Mouse (Mus musculus): ENCODE data around the gene Cks2. TPM values are rescaled to one million over a fixed set of nuclear protein-coding genes. Genes with fewer than 3 reads are reported as not detected.
A peak's percentile ranks its signal among the peaks of the same experiment; 100 is the strongest.

Gene Cks2
- polyA plus RNA-seq, 1 experiment from 2014 or later, result 34.2 TPM

GRCm38 (mm10) chr13:51685290-51685966, 40.4 kb downstream of the Cks2 start:
- 91% methylated on average over 7 of the region's 7 CpGs for WGBS
- no peak for ATAC-seq
- no peak overlapping the region for H3K9ac ChIP-seq (replicated peaks; ENCODE audit: low read depth)
- no peak overlapping the region for H3K4me2 ChIP-seq (replicated peaks; ENCODE audit: low read depth, low read length)
- H3K4me1 ChIP-seq (ENCODE audit: insufficient read depth, low read depth, low read length), result no peaks in the 10 kb centered on the region
- DNase-seq (ENCODE audit: low spot score), result no peak
- no peaks in the 10 kb centered on the region for H3K27me3 ChIP-seq (replicated peaks; ENCODE audit: insufficient read depth, low read length)
- no peaks in the 10 kb centered on the region for H3K9me3 ChIP-seq (ENCODE audit: low read length)
- no peak overlapping the region for H3K4me3 ChIP-seq (ENCODE audit: low read depth, low read length)
- no peak overlapping the region for H3K27ac ChIP-seq (ENCODE audit: low read length)
- peaks cover 25% of the 10 kb centered on the region for H3K36me3 ChIP-seq (ENCODE audit: insufficient read depth, low read length)
- TF ChIP-seq CTCF (IDR thresholded peaks at IDR 0.05) (no peak), EP300 (IDR thresholded peaks at IDR 0.05) (no peak)

GRCm38 (mm10) chr13:51686966-51687365, 41.9 kb downstream of the Cks2 start:
- no peaks in the 10 kb centered on the region for H3K9me3 ChIP-seq (ENCODE audit: low read length)
- H3K9ac ChIP-seq (replicated peaks; ENCODE audit: low read depth), result no peak overlapping the region
- no peak overlapping the region for H3K27ac ChIP-seq (ENCODE audit: low read length)
- no peak overlapping the region for H3K4me2 ChIP-seq (replicated peaks; ENCODE audit: low read depth, low read length)
- DNase-seq (ENCODE audit: low spot score) (no peak), ATAC-seq (no peak)
- no peaks in the 10 kb centered on the region for H3K27me3 ChIP-seq (replicated peaks; ENCODE audit: insufficient read depth, low read length)
- no peaks in the 10 kb centered on the region for H3K4me1 ChIP-seq (ENCODE audit: insufficient read depth, low read depth, low read length)
- TF ChIP-seq CTCF (IDR thresholded peaks at IDR 0.05) (no peak), EP300 (IDR thresholded peaks at IDR 0.05) (no peak)
- H3K4me3 ChIP-seq (ENCODE audit: low read depth, low read length), result no peak overlapping the region
- peaks cover 17% of the 10 kb centered on the region for H3K36me3 ChIP-seq (ENCODE audit: insufficient read depth, low read length)
- 84% methylated on average over 5 of the region's 5 CpGs for WGBS

GRCm38 (mm10) chr13:51688688-51689087, 43.7 kb downstream of the Cks2 start:
- Histone ChIP-seq H3K4me1 (ENCODE audit: insufficient read depth, low read depth, low read length) (no peaks in the 10 kb centered on the region), H3K27me3 (replicated peaks; ENCODE audit: insufficient read depth, low read length) (no peaks in the 10 kb centered on the region), H3K36me3 (ENCODE audit: insufficient read depth, low read length) (peaks cover 4% of the 10 kb centered on the region; the same call in 1 of the 2 replicates), H3K9me3 (ENCODE audit: low read length) (no peaks in the 10 kb centered on the region), H3K27ac (ENCODE audit: low read length) (no peak overlapping the region), H3K4me2 (replicated peaks; ENCODE audit: low read depth, low read length) (no peak overlapping the region), H3K9ac (replicated peaks; ENCODE audit: low read depth) (no peak overlapping the region), H3K4me3 (ENCODE audit: low read depth, low read length) (no peak overlapping the region)
- DNase-seq (ENCODE audit: low spot score), result no peak
- WGBS, result 51% methylated on average over 3 of the region's 3 CpGs
- TF ChIP-seq CTCF (IDR thresholded peaks at IDR 0.05) (no peak), EP300 (IDR thresholded peaks at IDR 0.05) (no peak)
- no peak for ATAC-seq

GRCm38 (mm10) chr13:51696481-51696880, 51.4 kb downstream of the Cks2 start:
- TF ChIP-seq CTCF (IDR thresholded peaks at IDR 0.05) (no peak), EP300 (IDR thresholded peaks at IDR 0.05) (no peak)
- H3K27ac ChIP-seq (ENCODE audit: low read length), result no peak overlapping the region
- H3K4me2 ChIP-seq (replicated peaks; ENCODE audit: low read depth, low read length), result no peak overlapping the region
- no peaks in the 10 kb centered on the region for H3K9me3 ChIP-seq (ENCODE audit: low read length)
- ATAC-seq (no peak), DNase-seq (ENCODE audit: low spot score) (no peak)
- no peaks in the 10 kb centered on the region for H3K27me3 ChIP-seq (replicated peaks; ENCODE audit: insufficient read depth, low read length)
- no peak overlapping the region for H3K4me3 ChIP-seq (ENCODE audit: low read depth, low read length)
- H3K4me1 ChIP-seq (ENCODE audit: insufficient read depth, low read depth, low read length), result no peaks in the 10 kb centered on the region
- H3K9ac ChIP-seq (replicated peaks; ENCODE audit: low read depth), result no peak overlapping the region
- no peaks in the 10 kb centered on the region for H3K36me3 ChIP-seq (ENCODE audit: insufficient read depth, low read length)

GRCm38 (mm10) chr13:51697455-51697854, 52.4 kb downstream of the Cks2 start:
- ATAC-seq (0 out of 2 replicates have a peak, but pooled peaks have one; percentile 19), DNase-seq (ENCODE audit: low spot score) (no peak)
- H3K36me3 ChIP-seq (ENCODE audit: insufficient read depth, low read length), result no peaks in the 10 kb centered on the region
- WGBS, result 59% methylated on average over 6 of the region's 6 CpGs
- TF ChIP-seq EP300 (IDR thresholded peaks at IDR 0.05) (no peak), CTCF (IDR thresholded peaks at IDR 0.05) (no peak)
- H3K27me3 ChIP-seq (replicated peaks; ENCODE audit: insufficient read depth, low read length), result no peaks in the 10 kb centered on the region
- no peaks in the 10 kb centered on the region for H3K4me1 ChIP-seq (ENCODE audit: insufficient read depth, low read depth, low read length)
- no peak overlapping the region for H3K27ac ChIP-seq (ENCODE audit: low read length)
- H3K4me3 ChIP-seq (ENCODE audit: low read depth, low read length), result no peak overlapping the region
- no peak overlapping the region for H3K9ac ChIP-seq (replicated peaks; ENCODE audit: low read depth)
- H3K9me3 ChIP-seq (ENCODE audit: low read length), result no peaks in the 10 kb centered on the region
- no peak overlapping the region for H3K4me2 ChIP-seq (replicated peaks; ENCODE audit: low read depth, low read length)

- WGBS, result 59% methylated on average over 4 of the region's 4 CpGs
- H3K27ac ChIP-seq (ENCODE audit: low read length), result no peak overlapping the region
- H3K27me3 ChIP-seq (replicated peaks; ENCODE audit: insufficient read depth, low read length), result no peaks in the 10 kb centered on the region
- H3K4me3 ChIP-seq (ENCODE audit: low read depth, low read length), result no peak overlapping the region
- TF ChIP-seq CTCF (IDR thresholded peaks at IDR 0.05), result no peak
- no peaks in the 10 kb centered on the region for H3K4me1 ChIP-seq (ENCODE audit: insufficient read depth, low read depth, low read length)
- DNase-seq (ENCODE audit: low spot score), result no peak
- ATAC-seq, result no peak
- no peak overlapping the region for H3K9ac ChIP-seq (replicated peaks; ENCODE audit: low read depth)
- H3K36me3 ChIP-seq (ENCODE audit: insufficient read depth, low read length), result no peaks in the 10 kb centered on the region
- no peak overlapping the region for H3K4me2 ChIP-seq (replicated peaks; ENCODE audit: low read depth, low read length)
- H3K9me3 ChIP-seq (ENCODE audit: low read length), result no peaks in the 10 kb centered on the region
Measured at GRCm38 (mm10) chr13:51697897-51698296, 52.9 kb downstream of the Cks2 start.

- H3K4me1 ChIP-seq (ENCODE audit: insufficient read depth, low read depth, low read length), result no peaks in the 10 kb centered on the region
- H3K27ac ChIP-seq (ENCODE audit: low read length), result no peak overlapping the region
- H3K9ac ChIP-seq (replicated peaks; ENCODE audit: low read depth), result no peak overlapping the region
- no peak overlapping the region for H3K4me2 ChIP-seq (replicated peaks; ENCODE audit: low read depth, low read length)
- H3K4me3 ChIP-seq (ENCODE audit: low read depth, low read length), result no peak overlapping the region
- no peaks in the 10 kb centered on the region for H3K9me3 ChIP-seq (ENCODE audit: low read length)
- no peaks in the 10 kb centered on the region for H3K27me3 ChIP-seq (replicated peaks; ENCODE audit: insufficient read depth, low read length)
- no peaks in the 10 kb centered on the region for H3K36me3 ChIP-seq (ENCODE audit: insufficient read depth, low read length)
- 78% methylated on average over 3 of the region's 3 CpGs for WGBS
- TF ChIP-seq CTCF (IDR thresholded peaks at IDR 0.05) (no peak), EP300 (IDR thresholded peaks at IDR 0.05) (no peak)
- DNase-seq (ENCODE audit: low spot score) (no peak), ATAC-seq (no peak)
Measured at GRCm38 (mm10) chr13:51698318-51698717, 53.3 kb downstream of the Cks2 start.

Other genes with a start within 250 kb of the Cks2 start
- 44.5 and 51.3 TPM in 2 replicates for gene S1pr3, start 236.6 kb upstream of the Cks2 start, polyA plus RNA-seq (2015; fragmentation: Nextera tagmentation; extraction: Ambion mirVana)
- gene Shc3, start 75.8 kb upstream of the Cks2 start, polyA plus RNA-seq (2015; fragmentation: Nextera tagmentation; extraction: Ambion mirVana), result 0.10 and 0.12 TPM in 2 replicates
- gene Secisbp2, start 6.5 kb downstream of the Cks2 start, polyA plus RNA-seq (2015; fragmentation: Nextera tagmentation; extraction: Ambion mirVana), result 27.2 and 28.9 TPM in 2 replicates
- 4.9 and 5.7 TPM in 2 replicates for gene Sema4d, start 148.5 kb downstream of the Cks2 start, polyA plus RNA-seq (2015; fragmentation: Nextera tagmentation; extraction: Ambion mirVana)
- gene Gadd45g, start 201.4 kb downstream of the Cks2 start, polyA plus RNA-seq (2015; fragmentation: Nextera tagmentation; extraction: Ambion mirVana), result 54.7 and 83.4 TPM in 2 replicates